Mouse (Mus musculus): ENCODE data around the gene Tmem131.
A peak's percentile ranks its signal among the peaks of the same experiment; 100 is the strongest.

Tmem131 gene

DNA sequence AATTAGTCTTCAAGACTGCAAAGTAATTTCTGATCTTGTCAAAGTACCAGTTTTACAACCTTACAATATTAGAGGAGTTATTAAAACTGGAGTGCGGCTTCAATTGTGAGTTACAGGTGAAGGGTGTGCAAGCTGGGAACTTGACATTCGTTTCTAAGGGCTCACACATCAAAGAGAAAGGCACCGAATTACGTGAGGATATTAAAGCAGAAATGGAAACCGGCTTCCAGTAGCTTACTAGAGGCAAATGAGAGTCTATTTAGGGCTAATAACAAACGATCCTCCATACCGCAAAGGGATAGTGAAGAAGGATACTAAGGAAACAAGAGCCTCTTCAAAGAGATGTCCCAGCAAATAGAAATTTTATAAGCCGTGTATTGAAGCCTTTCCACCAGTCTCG lies 5.1 kb downstream of the Tmem131 start:
- no peak for DNase-seq

GRCm38 (mm10) chr1:36937648-36938047 lies 5.8 kb downstream of the Tmem131 start:
- no peak for DNase-seq

DNA sequence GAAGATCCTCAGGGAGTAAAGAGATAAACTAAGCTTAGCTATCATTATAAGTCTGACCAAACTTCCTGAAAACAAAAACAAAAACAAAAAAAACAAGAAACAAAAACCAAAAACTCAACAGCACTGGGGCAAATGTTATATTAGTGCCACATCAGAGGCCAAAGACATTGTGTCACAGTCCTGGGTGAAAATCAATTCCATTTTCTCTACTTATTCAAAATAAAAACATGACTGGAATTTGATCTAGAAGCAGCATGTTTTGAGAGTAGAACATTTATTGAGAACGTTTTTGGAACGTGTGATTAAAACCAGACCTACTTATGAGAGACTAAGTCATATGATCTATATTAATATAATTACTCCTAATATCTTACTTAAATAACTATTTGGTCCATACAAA lies 6.5 kb downstream of the Tmem131 start:
- DNase-seq, result no peak

- peak; percentile 71 for DNase-seq
Observed at GRCm38 (mm10) chr1:36936567-36936966, 6.9 kb downstream of the Tmem131 start.

DNA sequence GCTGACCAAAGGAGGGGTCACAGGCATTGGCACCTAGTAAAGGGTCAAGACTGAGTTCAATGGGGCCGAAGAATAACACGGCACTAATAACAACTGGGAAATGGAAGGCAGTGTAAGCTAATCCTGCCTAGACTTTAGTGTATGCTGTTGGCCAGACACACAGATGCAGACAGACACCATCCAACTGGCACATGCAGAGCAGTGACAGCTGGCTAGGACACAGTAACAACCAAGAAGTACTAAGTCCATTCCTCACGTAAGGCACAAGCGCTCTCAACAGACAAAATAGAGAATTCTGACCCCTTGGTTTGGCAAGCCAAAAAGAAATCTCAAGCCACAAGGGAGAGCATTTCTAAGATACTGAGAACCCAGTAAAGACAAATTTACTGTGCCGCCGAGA lies 8.7 kb downstream of the Tmem131 start:
- DNase-seq, result peak; percentile 89

DNA sequence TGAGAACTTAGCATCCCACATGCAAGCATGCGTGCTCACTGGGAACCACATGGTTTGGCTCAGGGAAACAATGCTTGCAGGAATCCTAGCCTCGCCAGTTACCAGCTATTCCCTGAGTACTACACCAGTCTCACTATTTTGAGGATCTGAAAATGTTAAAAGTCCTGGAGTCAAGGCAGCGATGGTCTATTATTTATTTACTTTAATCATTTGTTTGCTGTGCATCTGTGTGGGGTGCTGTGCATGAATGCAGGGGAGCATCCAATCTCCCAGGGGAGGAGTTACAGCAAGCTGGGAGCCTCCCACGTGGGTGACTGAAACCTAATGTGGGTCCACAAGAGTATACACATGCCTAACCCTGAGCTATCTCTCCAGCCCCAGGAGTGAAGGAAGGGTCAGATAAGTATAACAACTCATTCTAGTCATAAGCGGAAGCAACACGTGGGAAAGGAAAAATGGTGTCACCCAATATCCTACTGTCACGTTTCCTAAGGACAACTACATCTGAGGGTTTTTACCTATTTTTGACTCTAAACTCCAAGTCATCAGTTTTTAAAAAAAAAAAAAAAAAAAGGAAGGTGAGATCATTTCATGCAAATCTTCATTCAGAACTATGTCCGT lies 9.4 kb downstream of the Tmem131 start:
- no peak for DNase-seq

DNA sequence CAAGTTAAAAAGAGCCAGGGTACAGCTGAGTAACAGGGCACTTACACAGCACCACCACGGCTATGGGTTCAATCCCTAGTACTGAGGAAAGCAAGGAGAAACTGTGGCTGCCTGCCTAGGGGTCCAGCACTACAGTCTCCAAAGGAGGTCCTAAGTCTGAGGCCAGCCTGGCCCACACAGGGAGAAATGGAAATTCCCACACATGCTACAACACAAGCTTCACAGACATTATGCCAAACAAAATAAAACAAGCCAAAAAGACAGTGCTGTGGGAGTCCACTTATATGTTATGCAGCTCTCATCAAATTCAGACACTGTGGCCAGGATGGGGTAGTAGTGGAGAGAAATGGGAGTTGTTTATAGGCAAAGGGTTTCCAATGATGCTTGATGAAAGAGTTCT lies 11.2 kb downstream of the Tmem131 start:
- peak; percentile 63 for DNase-seq

- peak; percentile 84 for DNase-seq
Observed at GRCm38 (mm10) chr1:36930911-36931310, 12.6 kb downstream of the Tmem131 start.

GRCm38 (mm10) chr1:36929996-36930395 lies 13.5 kb downstream of the Tmem131 start:
- peak; percentile 89 for DNase-seq

GRCm38 (mm10) chr1:36928357-36929330 lies 14.8 kb downstream of the Tmem131 start:
- DNase-seq, result peak; percentile 87

- peak; percentile 43 for DNase-seq
Observed at GRCm38 (mm10) chr1:36927569-36927968, 15.9 kb downstream of the Tmem131 start.

- peak; percentile 66 for DNase-seq
Observed at GRCm38 (mm10) chr1:36926738-36927137, 16.7 kb downstream of the Tmem131 start.

- DNase-seq, result peak; percentile 73
Observed at GRCm38 (mm10) chr1:36926246-36926645, 17.2 kb downstream of the Tmem131 start.

DNA sequence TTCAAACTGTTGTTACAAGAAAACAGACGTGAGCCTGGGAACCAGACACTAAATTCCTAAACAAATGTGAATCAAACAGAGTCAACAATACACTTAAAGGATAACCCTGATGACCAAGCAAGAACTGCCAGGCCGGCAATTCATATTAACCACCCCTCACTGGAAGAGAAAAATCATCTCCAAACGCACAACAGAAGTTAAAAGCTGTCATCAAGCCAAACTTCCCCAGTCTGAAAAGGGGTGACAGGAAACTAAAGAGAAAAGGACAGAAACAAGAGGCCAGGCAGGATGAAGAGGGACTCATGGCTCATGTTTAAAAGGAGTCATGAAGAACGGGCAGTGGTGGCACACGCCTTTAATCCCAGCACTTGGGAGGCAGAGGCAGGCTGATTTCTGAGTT lies 17.7 kb downstream of the Tmem131 start:
- peak; percentile 68 for DNase-seq

DNA sequence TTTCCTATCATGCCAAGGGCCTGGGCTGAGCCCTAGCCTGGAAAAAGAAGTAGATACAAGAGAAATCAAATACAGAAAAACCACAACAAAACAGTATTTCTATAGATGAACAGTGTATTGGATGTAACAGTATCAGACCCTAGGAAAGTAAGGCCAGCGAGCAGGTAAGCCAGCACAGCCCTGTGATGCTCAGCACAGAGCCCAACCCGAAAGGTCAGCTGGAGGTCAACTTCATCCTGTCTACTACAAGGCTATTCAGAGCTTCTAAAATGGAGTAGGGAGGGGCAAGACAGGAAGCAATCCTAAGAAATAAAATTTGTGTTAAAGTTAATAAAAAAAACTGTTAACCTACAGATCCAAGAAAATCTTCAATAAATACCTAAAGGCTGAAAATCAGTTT lies 18.6 kb downstream of the Tmem131 start:
- peak; percentile 86 for DNase-seq

GRCm38 (mm10) chr1:36923911-36924310 lies 19.6 kb downstream of the Tmem131 start:
- DNase-seq, result no peak

DNA sequence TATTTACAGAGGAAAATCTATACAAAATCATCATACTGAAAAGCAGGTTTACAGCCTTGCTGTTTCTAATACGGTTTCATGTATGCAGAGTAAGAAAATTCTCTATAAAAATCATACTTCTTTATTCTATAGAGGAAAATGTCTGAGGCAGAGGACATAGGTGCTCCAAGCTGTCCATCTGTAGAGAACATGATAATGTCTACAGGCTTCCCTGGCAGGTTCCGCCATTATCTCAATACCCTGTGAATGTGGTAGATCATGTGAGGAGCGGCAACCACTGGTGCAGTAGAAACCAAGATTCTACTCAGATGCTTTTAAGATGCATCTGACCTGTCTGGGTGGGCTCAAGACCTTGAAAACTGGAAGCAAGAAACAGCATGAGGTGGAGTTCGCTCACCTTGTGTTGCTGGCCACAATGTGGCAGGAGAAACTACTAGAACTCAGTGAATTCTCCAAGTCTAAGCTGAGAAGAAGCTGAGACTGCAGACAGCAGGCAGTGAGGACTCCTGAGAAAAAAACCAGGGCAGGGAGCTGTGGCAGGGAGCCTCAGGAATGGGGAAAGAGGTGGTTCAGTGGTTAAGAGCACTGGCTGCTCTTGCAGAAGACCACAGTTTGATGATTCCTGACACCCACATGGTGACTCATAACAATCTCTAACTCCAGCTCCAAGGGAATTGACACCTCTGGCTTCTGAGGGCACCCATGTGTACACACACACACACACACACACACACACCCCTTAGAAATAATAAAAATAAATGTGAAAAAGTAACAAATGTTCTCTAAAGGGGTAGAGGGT lies 20.6 kb downstream of the Tmem131 start:
- peak; percentile 86 for DNase-seq

DNA sequence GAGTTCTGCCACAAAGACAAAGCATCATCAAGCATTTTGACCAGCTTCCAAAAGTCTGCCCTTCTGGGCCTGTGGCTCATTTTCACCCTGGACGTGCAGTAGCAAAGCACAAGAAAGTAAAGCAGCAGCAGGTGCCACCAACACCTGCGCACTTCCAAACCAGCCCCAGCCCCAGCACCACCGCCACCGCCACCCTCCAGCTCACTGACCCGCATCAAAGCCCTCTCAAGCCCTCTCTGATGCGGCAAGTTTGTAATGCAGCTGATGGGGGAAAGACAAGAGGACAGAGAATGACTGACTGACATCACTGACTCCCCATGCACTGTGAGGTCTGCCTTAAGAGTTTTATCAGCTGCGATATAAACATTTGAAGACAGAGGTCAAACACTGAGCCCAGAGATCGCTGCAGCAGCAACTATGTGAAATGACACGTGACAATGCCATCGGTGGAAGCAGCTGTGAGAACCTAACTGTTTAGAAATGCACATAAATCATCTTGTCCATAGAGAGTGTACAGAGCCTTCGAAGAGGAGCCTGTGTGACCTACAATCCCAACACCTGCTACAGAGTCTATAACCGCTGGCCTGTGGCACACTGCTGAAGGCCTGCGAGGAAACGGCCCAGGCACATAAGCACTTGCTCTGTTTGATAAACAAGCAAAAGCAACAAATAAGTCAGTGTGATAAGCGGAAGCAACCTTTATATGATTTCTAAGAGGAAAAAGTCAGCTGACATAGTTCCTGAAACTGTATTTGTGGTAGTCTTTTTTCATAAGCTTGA lies 21.7 kb downstream of the Tmem131 start:
- peak; percentile 90 for DNase-seq

DNA sequence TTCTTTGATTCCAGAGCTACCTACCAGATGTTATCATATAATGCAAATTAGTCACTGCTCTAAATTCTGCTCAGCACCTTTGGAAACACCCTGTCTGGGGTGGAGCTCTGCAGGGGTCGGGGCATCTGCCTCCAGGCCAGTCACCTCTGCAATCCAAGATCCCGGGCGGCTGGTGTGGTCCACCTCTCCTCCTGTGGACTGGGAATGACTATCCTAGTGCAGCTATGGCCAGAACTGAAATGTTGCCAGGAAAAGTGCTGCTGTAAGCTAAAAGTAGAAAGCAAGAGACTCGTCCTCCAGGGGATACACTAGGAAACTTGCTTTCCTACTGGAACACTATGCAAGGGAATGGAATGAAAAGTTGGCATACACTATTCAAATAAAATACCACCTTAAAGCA lies 22.7 kb downstream of the Tmem131 start:
- peak; percentile 97 for DNase-seq

DNA sequence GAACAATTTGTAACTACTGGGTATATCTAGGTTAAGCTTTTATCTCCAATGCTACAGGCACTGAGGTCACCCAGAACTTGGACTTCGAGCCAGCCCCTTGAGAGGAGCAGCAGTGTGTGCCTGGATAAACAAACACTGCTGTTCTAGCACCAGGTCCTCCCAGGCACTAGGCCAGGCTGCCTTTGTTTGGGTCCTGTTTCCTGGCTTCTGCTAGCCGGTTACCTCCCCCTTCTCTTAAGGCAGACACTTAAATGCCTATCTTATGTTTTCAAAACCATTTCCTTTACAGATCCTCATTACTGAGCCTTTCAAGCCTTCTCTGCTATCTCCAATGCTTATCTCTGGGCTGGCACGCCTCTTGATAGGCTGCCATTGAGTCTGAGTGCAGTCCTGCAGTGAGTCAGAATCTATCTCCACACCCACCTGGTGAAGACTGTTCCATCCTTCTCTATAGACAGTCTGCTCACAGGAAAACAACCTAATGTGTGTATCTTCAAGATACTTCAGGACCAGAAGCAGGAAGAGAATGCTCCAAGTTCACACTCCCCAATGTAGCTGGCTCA lies 23.2 kb downstream of the Tmem131 start:
- peak; percentile 99 for DNase-seq

DNA sequence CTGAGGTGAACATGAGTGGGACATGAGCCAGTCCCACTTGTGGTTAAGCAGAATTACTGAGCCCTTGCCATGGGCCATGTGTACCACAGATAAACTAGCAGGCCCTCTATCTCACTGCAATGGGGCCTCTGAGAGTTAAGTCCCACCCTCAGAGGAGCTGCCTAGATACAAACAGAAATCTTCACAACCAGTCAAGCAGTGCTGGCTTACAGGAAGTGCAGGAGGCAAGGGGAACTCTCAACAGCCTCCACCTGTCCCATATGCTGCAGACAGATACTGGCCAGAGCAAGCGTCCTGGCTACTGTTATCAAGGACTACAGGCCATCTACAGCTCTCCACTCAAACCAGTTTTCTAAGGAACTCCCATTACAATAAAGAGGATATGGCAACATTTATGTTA lies 23.7 kb downstream of the Tmem131 start:
- DNase-seq, result no peak

DNA sequence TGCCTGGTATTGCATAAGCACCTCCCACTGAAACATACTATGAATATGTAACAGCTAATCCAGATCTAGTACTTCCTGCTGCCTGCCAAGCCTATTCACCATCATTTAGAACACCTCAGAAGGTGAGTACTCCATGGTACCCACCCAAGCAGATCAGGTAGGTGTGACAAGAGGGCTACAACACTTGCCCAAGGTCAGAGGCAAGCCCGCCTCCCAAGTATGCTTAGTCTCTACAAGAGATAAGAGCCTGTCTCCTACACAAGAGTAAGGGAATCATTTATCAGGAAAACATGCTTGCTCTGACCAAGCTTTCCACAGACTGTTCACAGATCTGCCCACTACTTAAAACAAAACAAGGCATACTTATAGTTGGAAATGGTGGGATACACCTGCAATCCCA lies 26.0 kb downstream of the Tmem131 start:
- DNase-seq, result no peak

Measured in heart, adult 11 months (tissue).